In genomic region chr10:18482558-18483141, GRCm38 (mm10) we compare ENCODE assay signal across 10 mouse cellular contexts.
A peak's percentile ranks its signal among the peaks of the same experiment; 100 is the strongest.
DNase-seq lines count a peak whose midpoint lies in the region; ATAC-seq and TF ChIP-seq lines count a peak whose summit lies in the region.
"Had no signal": no experiment of that assay in that cellular context is flagged by ENCODE, and none has a peak within 500 bp of the region (broad histone marks: within the 10 kb centered on the region; RNA-seq: fewer than 3 reads in every experiment).

No protein-coding gene starts in this region.

- H3K9ac ChIP-seq in midbrain, embryonic 14.5 days (replicated peaks; ENCODE audit: low read length), result no peak overlapping the region

- no peaks in the 10 kb centered on the region for H3K36me3 ChIP-seq in kidney, adult 2 months (ENCODE audit: control insufficient read depth, insufficient read depth, low read length)
- no peaks in the 10 kb centered on the region for H3K36me3 ChIP-seq in midbrain, embryonic 14.5 days (ENCODE audit: control insufficient read depth, insufficient read depth, low read length)

- H3K4me1 ChIP-seq in kidney, adult 2 months (ENCODE audit: control insufficient read depth, insufficient read depth, low read length), result peaks cover 14% of the 10 kb centered on the region
- 0 out of 2 replicates have a peak, but pooled peaks cover 2% of the 10 kb centered on the region for H3K4me1 ChIP-seq in cerebellum, adult 2 months (ENCODE audit: control insufficient read depth, insufficient read depth, low read length)
- H3K4me1 ChIP-seq in midbrain, embryonic 14.5 days (ENCODE audit: control insufficient read depth, insufficient read depth, low read length), result no peaks in the 10 kb centered on the region

- DNase-seq in kidney, adult 2 months, result peak; percentile 51
- no peak for DNase-seq in kidney, adult 8-10 months
- DNase-seq in cerebellum, adult 2 months, result peak; percentile 57 to 69
- peak; percentile 40 to 83 for DNase-seq in frontal cortex, adult 2 months (ENCODE audit: extremely low spot score in 1 of 2, low spot score in 1 of 2)
- DNase-seq in layer of hippocampus, adult 11-12 months (ENCODE audit: low spot score), result peak; percentile 73
- DNase-seq in midbrain, embryonic 14.5 days, result peak; percentile 62
- no peak for DNase-seq in thymus, postnatal 25 days
- no peak for DNase-seq in liver

- H3K9me3 ChIP-seq in midbrain, embryonic 14.5 days (ENCODE audit: control insufficient read depth, low read length), result no peaks in the 10 kb centered on the region

- TF ChIP-seq CTCF in kidney, adult 2 months (conservative IDR thresholded peaks at IDR 0.05; ENCODE audit: insufficient read depth, insufficient read length, low read depth, low read length), result no peak
- TF ChIP-seq CTCF in cerebellum, adult 2 months (IDR thresholded peaks at IDR 0.05; ENCODE audit: borderline replicate concordance, insufficient read depth, low read depth, low read length), result no peak

- H3K4me3 ChIP-seq in kidney, adult 2 months (ENCODE audit: insufficient read depth, low read depth, low read length), result no peak overlapping the region
- H3K4me3 ChIP-seq in cerebellum, adult 2 months (replicated peaks; ENCODE audit: insufficient read depth, low read depth, low read length), result no peak overlapping the region
- no peak overlapping the region for H3K4me3 ChIP-seq in midbrain, embryonic 14.5 days (replicated peaks; ENCODE audit: low read depth, low read length)
- H3K4me3 ChIP-seq: erythroblast, embryonic 14.5 days had no signal

- H3K27ac ChIP-seq in kidney, adult 2 months (ENCODE audit: insufficient read depth, low read depth, low read length), result no peak overlapping the region; the same call in 1 of the 2 replicates
- no peak overlapping the region; the same call in 1 of the 2 replicates for H3K27ac ChIP-seq in cerebellum, adult 2 months (ENCODE audit: insufficient read depth, low read length)
- peak overlapping the region; percentile 56 for H3K27ac ChIP-seq in midbrain, embryonic 14.5 days (replicated peaks; ENCODE audit: low read depth, low read length)
- H3K27ac ChIP-seq: macrophage had no signal

- no peaks in the 10 kb centered on the region for H3K27me3 ChIP-seq in kidney, adult 2 months (replicated peaks; ENCODE audit: control insufficient read depth, insufficient read depth, low read length)
- H3K27me3 ChIP-seq in cerebellum, adult 2 months (ENCODE audit: control insufficient read depth, insufficient read depth, low read length), result no peaks in the 10 kb centered on the region
- no peaks in the 10 kb centered on the region for H3K27me3 ChIP-seq in midbrain, embryonic 14.5 days (ENCODE audit: control insufficient read depth, insufficient read depth, low read length)

- 34% methylated on average over 4 of the region's 4 CpGs for WGBS in kidney, adult 2 months
- 14% methylated on average over 4 of the region's 4 CpGs for WGBS in cerebellum, adult 2 months
- WGBS in midbrain, embryonic 14.5 days, result 10% methylated on average over 4 of the region's 4 CpGs

- TF ChIP-seq POLR2A in kidney, adult 2 months (IDR thresholded peaks at IDR 0.05; ENCODE audit: low read depth, low read length), result no peak
- TF ChIP-seq POLR2A in cerebellum, adult 2 months (IDR thresholded peaks at IDR 0.05; ENCODE audit: borderline replicate concordance, insufficient read depth, low read length), result no peak

- no peak; the same call in 1 of the 2 replicates for ATAC-seq in midbrain, embryonic 14.5 days (ENCODE audit: low FRiP score, low TSS enrichment)

- no peak overlapping the region for H3K4me2 ChIP-seq in midbrain, embryonic 14.5 days (ENCODE audit: low read length)

Comparison
In these comparisons a context has a peak if more than half of its experiments do, and no peak if none do; other contexts are left out.
1. DNase-seq: peak in kidney, adult 2 months (single experiment), cerebellum, adult 2 months (2 of 2), frontal cortex, adult 2 months (2 of 2), layer of hippocampus, adult 11-12 months (single experiment) and midbrain, embryonic 14.5 days (single experiment); none in kidney, adult 8-10 months (0 of 2), thymus, postnatal 25 days (single experiment) and liver (single experiment).